Mouse (Mus musculus): ENCODE measurements at regions not wholly inside any gene's neighbourhood (a gene's known extent, or its start where the extent isn't known, plus 50 kb on each side); places are given as distances from the start of the nearest gene placed in this dataset.

DNA sequence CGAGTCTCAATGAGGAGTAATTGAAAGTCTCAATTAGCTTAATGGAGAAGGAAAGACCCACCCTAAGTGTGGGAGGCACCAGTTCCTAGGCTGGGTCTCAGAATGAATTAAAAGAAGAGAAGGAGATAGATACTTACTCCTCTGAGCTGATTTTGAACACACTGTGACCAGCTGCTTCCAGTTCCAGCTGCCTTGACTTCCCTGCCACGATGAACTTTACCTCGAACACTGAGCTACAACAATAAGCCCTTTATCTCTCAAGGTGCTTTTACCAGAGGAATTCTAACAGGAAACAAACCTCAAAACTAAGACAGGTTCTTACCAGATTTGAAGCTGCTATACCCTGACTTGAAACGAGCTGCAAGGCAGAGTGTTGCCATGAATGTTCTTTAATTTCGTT lies 703.5 kb upstream of the Adgra3 start:
- TF ChIP-seq POLR2A (IDR thresholded peaks at IDR 0.05; ENCODE audit: insufficient read depth, low read depth, low read length) (no peak), CTCF (IDR thresholded peaks at IDR 0.05; ENCODE audit: insufficient read depth, low read depth, low read length) (no peak)

Measured in olfactory bulb, adult 2 months (tissue).